ENCODE assay signal across 28 mouse cellular contexts in the genomic region with DNA sequence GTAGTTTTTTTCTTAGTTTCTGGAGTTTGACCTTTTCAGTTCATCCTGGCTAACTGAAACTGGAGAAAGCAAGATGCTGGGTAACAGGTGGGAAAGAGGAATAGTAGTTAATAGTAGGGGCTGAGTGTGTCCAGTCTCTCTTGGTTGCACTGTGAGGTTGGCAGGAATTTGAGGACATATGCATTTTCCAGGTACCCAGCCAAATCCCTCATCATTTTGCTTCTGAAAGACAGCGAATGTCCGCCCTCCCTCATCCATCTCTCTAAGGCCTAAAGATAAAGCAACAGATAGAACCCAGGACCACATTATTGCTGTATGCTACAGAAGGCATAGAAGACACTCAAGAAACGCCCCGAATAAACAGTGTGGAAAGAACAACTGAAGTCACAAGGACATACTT. TPM values are rescaled to one million over a fixed set of nuclear protein-coding genes. Genes with fewer than 3 reads are reported as not detected.
DNase-seq lines count a peak whose midpoint lies in the region; ATAC-seq lines count a peak whose summit lies in the region.
"Had no signal": no experiment of that assay in that cellular context is flagged by ENCODE, and none has a peak within 500 bp of the region (broad histone marks: within the 10 kb centered on the region; RNA-seq: fewer than 3 reads in every experiment).

No protein-coding gene starts in this region.

- intact Hi-C loops in heart, postnatal 25 days (cut with DNase I) = no loop called here
- intact Hi-C loops in heart, postnatal 14 days (cut with DNase I) = no loop called here

- peak; percentile 25 to 41 for DNase-seq in cerebellum, postnatal 25 days
- DNase-seq in cerebellum, postnatal 36 days = no peak
- no peak for DNase-seq in heart, postnatal 25 days (ENCODE audit: low spot score)
- no peak for DNase-seq in heart, postnatal 14 days
- DNase-seq: adrenal gland, postnatal 10 days; adrenal gland, postnatal 36 days; B cell, adult 2 months; cerebellum, adult 18-20 months; cerebellum, adult 9-11 months; forebrain, postnatal 0 days; gastrocnemius, adult 2 months; gastrocnemius, postnatal 14 days; kidney, adult 11 months; kidney, adult 8-10 months had no signal

- H3K27me3 ChIP-seq in heart, embryonic 12.5 days (replicated peaks) = no peaks in the 10 kb centered on the region
- H3K27me3 ChIP-seq in heart, embryonic 15.5 days = no peaks in the 10 kb centered on the region
- H3K27me3 ChIP-seq: CH12.LX; embryonic facial prominence, embryonic 12.5 days; intestine, embryonic 15.5 days; kidney, embryonic 15.5 days had no signal

- H3K4me1 ChIP-seq in heart, embryonic 12.5 days (replicated peaks) = peaks cover 65% of the 10 kb centered on the region
- peaks cover 52% of the 10 kb centered on the region for H3K4me1 ChIP-seq in heart, embryonic 15.5 days (replicated peaks)
- H3K4me1 ChIP-seq: embryonic facial prominence, embryonic 12.5 days; embryonic facial prominence, embryonic 15.5 days; hindbrain, embryonic 10.5 days; hindbrain, embryonic 13.5 days; intestine, embryonic 15.5 days; kidney, embryonic 15.5 days had no signal

- peaks cover 5% of the 10 kb centered on the region for H3K36me3 ChIP-seq in heart, embryonic 12.5 days
- no peaks in the 10 kb centered on the region for H3K36me3 ChIP-seq in heart, embryonic 15.5 days
- H3K36me3 ChIP-seq: embryonic facial prominence, embryonic 12.5 days; embryonic facial prominence, embryonic 15.5 days; G1E; hindbrain, embryonic 10.5 days; hindbrain, embryonic 13.5 days; intestine, embryonic 15.5 days; kidney, embryonic 15.5 days had no signal

- H3K27ac ChIP-seq in heart, embryonic 12.5 days (ENCODE audit: poor library complexity, severe bottlenecking) = peak overlapping the region; percentile 82
- H3K27ac ChIP-seq in heart, embryonic 15.5 days = peak overlapping the region; percentile 83
- H3K27ac ChIP-seq: embryonic facial prominence, embryonic 12.5 days; embryonic facial prominence, embryonic 15.5 days; gastrocnemius, adult 2 months; hindbrain, embryonic 10.5 days; hindbrain, embryonic 13.5 days; intestine, embryonic 15.5 days; kidney, embryonic 15.5 days had no signal

- no peak overlapping the region for H3K4me2 ChIP-seq in heart, embryonic 12.5 days
- no peak overlapping the region for H3K4me2 ChIP-seq in heart, embryonic 15.5 days
- H3K4me2 ChIP-seq: embryonic facial prominence, embryonic 12.5 days; embryonic facial prominence, embryonic 15.5 days; hindbrain, embryonic 13.5 days; intestine, embryonic 15.5 days; kidney, embryonic 15.5 days had no signal

- no peak overlapping the region for H3K9ac ChIP-seq in heart, embryonic 12.5 days
- no peak overlapping the region for H3K9ac ChIP-seq in heart, embryonic 15.5 days
- H3K9ac ChIP-seq: embryonic facial prominence, embryonic 12.5 days; embryonic facial prominence, embryonic 15.5 days; forebrain, postnatal 0 days; hindbrain, embryonic 13.5 days; intestine, embryonic 15.5 days; kidney, embryonic 15.5 days had no signal

- no peaks in the 10 kb centered on the region for H3K9me3 ChIP-seq in heart, embryonic 12.5 days (replicated peaks)
- no peaks in the 10 kb centered on the region for H3K9me3 ChIP-seq in heart, embryonic 15.5 days (replicated peaks)
- H3K9me3 ChIP-seq: embryonic facial prominence, embryonic 12.5 days; embryonic facial prominence, embryonic 15.5 days; G1E; hindbrain, embryonic 10.5 days; hindbrain, embryonic 13.5 days; intestine, embryonic 15.5 days; kidney, embryonic 15.5 days had no signal

- WGBS in heart, embryonic 12.5 days = 81% methylated on average over 4 of the region's 4 CpGs
- WGBS in heart, embryonic 15.5 days = 81% methylated on average over 4 of the region's 4 CpGs

- H3K4me3 ChIP-seq in heart, embryonic 12.5 days = no peak overlapping the region
- H3K4me3 ChIP-seq in heart, embryonic 15.5 days = no peak overlapping the region
- H3K4me3 ChIP-seq: embryonic facial prominence, embryonic 12.5 days; embryonic facial prominence, embryonic 15.5 days; gastrocnemius, adult 2 months; hindbrain, embryonic 10.5 days; hindbrain, embryonic 13.5 days; intestine, embryonic 15.5 days; kidney, embryonic 15.5 days had no signal

- ATAC-seq in heart, embryonic 12.5 days (ENCODE audit: insufficient number of reproducible peaks, low FRiP score) = no peak
- no peak for ATAC-seq in heart, embryonic 15.5 days (replicated peaks; ENCODE audit: insufficient number of reproducible peaks, insufficient read depth, low FRiP score, low read depth)
- ATAC-seq: forebrain, embryonic 14.5 days; forebrain, postnatal 0 days; hindbrain, embryonic 16.5 days; intestine, embryonic 15.5 days; Patski had no signal

RNA-seq across cellular contexts. Expression of gene Myocd, which starts 10.8 kb away (rescaled TPM):
- polyA plus RNA-seq in heart, embryonic 12.5 days (2016; fragmentation: Nextera tagmentation; extraction: Ambion mirVana) = 72.7 and 74.9 TPM in 2 replicates
- 100 to 1,000 TPM in 1 of 2 experiments, 10 to 100 TPM in 1; 85.7 to 101 TPM for total RNA-seq in heart, postnatal 25 days (2021)
- 63.0 and 69.6 TPM in 2 replicates for polyA plus RNA-seq in heart, embryonic 15.5 days (2015; fragmentation: Nextera tagmentation; extraction: Ambion mirVana)
- 100 to 1,000 TPM; 106 to 112 TPM for total RNA-seq in heart, postnatal 14 days (2021)
- total RNA-seq: CH12.LX; common myeloid progenitor, adult 5-6 weeks had no signal
- polyA plus RNA-seq: forebrain, embryonic 14.5 days; G1E; Patski had no signal

Comparison
In these comparisons a context has a peak if more than half of its experiments do, and no peak if none do; other contexts are left out.
1. DNase-seq: peak in cerebellum, postnatal 25 days (2 of 2); none in cerebellum, postnatal 36 days (0 of 2), heart, postnatal 25 days (single experiment) and heart, postnatal 14 days (0 of 2).